Mouse (Mus musculus) intestine, embryonic 16.5 days (tissue): ENCODE data around the gene Dnah14. TPM values are rescaled to one million over a fixed set of nuclear protein-coding genes. Genes with fewer than 3 reads are reported as not detected.

ENCODE experiments used
- ATAC-seq: fragments of 200-750 bp; cut with Nextera tagmentation; 2 replicates; pipeline ENCODE4 v1.8.0; 2017; ENCODE audit warnings: moderate TSS enrichment, moderate library complexity
- H3K27ac ChIP-seq: fragments of 300-500 bp; sonication (generic); 2 replicates; pipeline ENCODE4 v1.5.1; 2014; ENCODE audit warnings: mild to moderate bottlenecking, low read length
- H3K27me3 ChIP-seq: fragments of 300-500 bp; sonication (generic); replicated peaks from 2 replicates; pipeline ENCODE4 v1.6.1; 2014; ENCODE audit warnings: low read length, control low read depth, mixed read lengths; ENCODE audit not compliant: control insufficient read depth, insufficient read depth
- H3K36me3 ChIP-seq: fragments of 300-500 bp; sonication (generic); 2 replicates; pipeline ENCODE4 v1.6.1; 2014; ENCODE audit warnings: low read length, control low read depth; ENCODE audit not compliant: control insufficient read depth, insufficient read depth
- H3K4me1 ChIP-seq: fragments of 300-500 bp; sonication (generic); 2 replicates; pipeline ENCODE4 v1.6.1; 2014; ENCODE audit warnings: low read length, control low read depth, mixed read lengths; ENCODE audit not compliant: control insufficient read depth, insufficient read depth
- H3K4me2 ChIP-seq: fragments of 300-500 bp; sonication (generic); 2 replicates; pipeline ENCODE4 v1.6.1; 2014; ENCODE audit warnings: low read depth, low read length, control low read depth
- H3K4me3 ChIP-seq: fragments of 300-500 bp; sonication (generic); 2 replicates; pipeline ENCODE4 v1.5.1; 2014; ENCODE audit warnings: mild to moderate bottlenecking, low read length
- H3K9ac ChIP-seq: fragments of 300-500 bp; sonication (generic); 2 replicates; pipeline ENCODE4 v1.6.1; 2014; ENCODE audit warnings: low read depth, low read length
- H3K9me3 ChIP-seq: fragments of 300-500 bp; sonication (generic); 2 replicates; pipeline ENCODE4 v1.6.1; 2016; ENCODE audit warnings: low read length, control low read depth; ENCODE audit not compliant: control insufficient read depth
- WGBS: fragments of 180-500 bp; shearing (Covaris S2); extraction: QIAGEN DNeasy Blood & Tissue Kit; methylation state at CpG from one replicate; pipeline ENCODE4 v1.1.7; 2014; 5-methylcytosine and 5-hydroxymethylcytosine counted together
- polyA plus RNA-seq: library from polyadenylated mRNA; unstranded; fragments of >200 nt; fragmentation: Nextera tagmentation; extraction: Ambion mirVana; gene quantifications from 2 replicates; pipeline ENCODE4 v1.2.1, GENCODE M21; 2015

Gene Dnah14
- polyA plus RNA-seq, 1 experiment from 2014 or later, result 1.2 TPM

DNA sequence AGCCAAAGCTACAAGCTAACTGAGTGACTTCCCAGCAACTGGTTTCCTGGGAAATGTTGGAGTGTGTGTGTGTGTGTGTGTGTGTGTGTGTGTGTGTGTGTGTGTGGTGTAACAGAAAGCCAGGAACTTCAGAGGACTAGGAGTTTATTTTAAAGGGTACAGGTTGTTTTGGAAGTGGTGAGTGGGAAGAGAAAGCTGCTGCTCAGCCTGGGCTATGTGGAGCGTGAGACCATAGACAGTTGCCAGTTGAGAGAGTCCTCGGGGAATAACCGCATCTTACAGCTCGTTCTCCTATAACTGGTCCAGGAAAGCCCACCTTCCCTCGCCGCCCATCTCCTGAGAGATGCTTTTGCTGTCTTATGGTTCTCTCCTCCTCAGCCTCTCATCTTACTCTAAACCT is 12.8 kb downstream of the Dnah14 start:
- no peaks in the 10 kb centered on the region for H3K36me3 ChIP-seq
- no peaks in the 10 kb centered on the region for H3K4me1 ChIP-seq
- no peak overlapping the region for H3K27ac ChIP-seq
- H3K9ac ChIP-seq, result no peak overlapping the region
- no peak for ATAC-seq
- H3K9me3 ChIP-seq, result no peaks in the 10 kb centered on the region
- H3K4me2 ChIP-seq, result no peak overlapping the region
- WGBS, result 76% methylated on average over 6 of the region's 6 CpGs
- no peak overlapping the region for H3K4me3 ChIP-seq
- H3K27me3 ChIP-seq, result no peaks in the 10 kb centered on the region

DNA sequence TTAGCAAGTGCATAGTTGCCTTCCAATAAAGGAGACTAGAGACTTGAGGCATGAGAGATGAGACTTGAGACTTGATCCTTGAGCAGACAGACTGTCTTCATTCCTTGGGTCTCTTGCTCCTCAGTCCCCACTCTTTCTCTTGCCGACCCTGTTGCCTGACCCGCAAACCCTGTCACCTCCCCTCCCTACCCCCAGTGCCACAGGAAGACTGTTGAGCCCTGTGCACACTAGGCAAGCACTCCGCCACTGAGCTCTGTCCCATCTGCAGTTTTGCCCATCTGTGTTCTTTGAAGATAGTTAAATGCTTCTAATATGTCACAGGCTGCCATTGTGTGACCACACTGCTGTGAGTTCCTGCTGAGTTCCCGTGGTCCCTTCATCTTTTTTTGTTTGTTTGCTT is 23.0 kb downstream of the Dnah14 start:
- WGBS, result 59% methylated on average over 4 of the region's 4 CpGs
- no peak overlapping the region for H3K4me2 ChIP-seq
- no peak overlapping the region for H3K4me3 ChIP-seq
- H3K27me3 ChIP-seq, result no peaks in the 10 kb centered on the region
- no peak for ATAC-seq
- H3K27ac ChIP-seq, result no peak overlapping the region
- H3K36me3 ChIP-seq, result no peaks in the 10 kb centered on the region
- H3K4me1 ChIP-seq, result no peaks in the 10 kb centered on the region
- no peaks in the 10 kb centered on the region for H3K9me3 ChIP-seq
- no peak overlapping the region for H3K9ac ChIP-seq

DNA sequence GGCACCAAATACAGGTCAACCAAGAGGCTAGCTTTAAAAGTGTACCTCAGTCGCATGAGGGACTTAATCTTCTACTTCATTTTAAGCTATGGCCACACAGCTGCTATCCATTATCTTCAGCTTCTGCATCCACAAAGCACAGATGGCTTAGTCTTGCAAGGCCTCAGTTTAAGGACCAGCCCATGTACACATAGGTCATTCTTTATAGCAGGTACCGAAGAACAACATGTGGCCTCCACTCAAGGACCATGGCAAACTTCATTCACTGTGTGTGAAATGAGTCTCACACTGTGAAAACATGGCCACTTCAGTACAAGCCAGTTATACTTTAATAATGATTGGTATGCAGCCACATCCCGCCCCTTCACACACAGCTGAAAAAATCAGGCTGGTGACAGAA is 34.8 kb downstream of the Dnah14 start:
- no peaks in the 10 kb centered on the region for H3K4me1 ChIP-seq
- H3K27ac ChIP-seq, result no peak overlapping the region
- no peak overlapping the region for H3K9ac ChIP-seq
- no peaks in the 10 kb centered on the region for H3K27me3 ChIP-seq
- H3K4me3 ChIP-seq, result no peak overlapping the region
- H3K4me2 ChIP-seq, result no peak overlapping the region
- no peaks in the 10 kb centered on the region for H3K36me3 ChIP-seq
- ATAC-seq, result no peak
- H3K9me3 ChIP-seq, result no peaks in the 10 kb centered on the region
- 76% methylated on average over 3 of the region's 3 CpGs for WGBS

DNA sequence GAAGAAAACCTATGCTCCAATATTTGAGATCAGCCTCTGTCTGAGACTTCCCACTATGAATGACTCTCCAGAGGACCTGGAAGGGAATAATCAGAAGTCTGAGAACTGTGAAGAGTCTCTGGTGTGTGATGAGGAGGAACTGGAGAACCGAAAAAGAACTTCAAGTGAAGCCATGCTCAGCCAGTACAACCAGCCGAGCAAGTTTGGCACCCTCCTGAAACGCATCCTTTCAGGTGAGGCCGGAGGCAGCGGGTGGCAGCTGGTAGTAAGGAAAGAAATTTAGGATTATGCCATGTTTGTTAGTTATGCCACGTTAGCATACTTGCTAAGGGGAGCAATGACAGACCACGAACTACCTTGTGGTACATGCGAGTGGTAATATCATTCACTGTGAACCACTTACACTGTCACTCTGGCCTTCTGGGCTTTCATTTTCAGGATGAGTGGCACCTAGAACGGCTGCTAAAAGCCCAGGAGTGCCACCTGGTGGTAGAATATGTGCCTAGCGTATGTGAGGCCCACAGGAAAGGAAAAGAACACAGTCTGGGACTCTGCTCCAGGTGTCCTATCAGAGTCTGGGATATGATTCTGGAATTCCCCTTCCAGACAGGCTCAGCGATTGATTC is 39.6 kb downstream of the Dnah14 start:
- no peak overlapping the region for H3K4me2 ChIP-seq
- no peak overlapping the region for H3K9ac ChIP-seq
- H3K4me3 ChIP-seq, result no peak overlapping the region
- H3K27ac ChIP-seq, result no peak overlapping the region
- ATAC-seq, result peak; percentile 71
- no peaks in the 10 kb centered on the region for H3K36me3 ChIP-seq
- no peaks in the 10 kb centered on the region for H3K27me3 ChIP-seq
- H3K4me1 ChIP-seq, result no peaks in the 10 kb centered on the region
- H3K9me3 ChIP-seq, result no peaks in the 10 kb centered on the region
- 39% methylated on average over 11 of the region's 11 CpGs for WGBS

DNA sequence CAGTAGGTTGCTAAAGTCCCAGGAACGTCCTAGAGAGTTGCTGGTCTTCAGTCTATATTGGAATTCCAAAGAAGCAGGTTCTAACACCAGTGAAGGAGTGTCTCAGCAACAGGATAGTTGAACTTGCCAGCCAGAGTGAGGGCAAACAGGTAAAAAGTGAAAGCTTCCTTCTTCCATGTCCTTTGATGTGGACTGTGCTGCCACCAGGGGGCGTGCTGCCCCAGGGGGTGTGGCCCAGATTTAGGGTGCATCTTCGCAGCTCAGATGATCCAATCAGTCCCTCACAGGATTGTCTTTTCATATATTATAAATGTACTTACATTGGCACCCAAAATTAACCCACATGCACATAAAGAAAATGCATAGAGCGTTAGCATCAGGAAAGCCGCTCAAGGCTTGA is 41.0 kb downstream of the Dnah14 start:
- 54% methylated on average over 5 of the region's 5 CpGs for WGBS

DNA sequence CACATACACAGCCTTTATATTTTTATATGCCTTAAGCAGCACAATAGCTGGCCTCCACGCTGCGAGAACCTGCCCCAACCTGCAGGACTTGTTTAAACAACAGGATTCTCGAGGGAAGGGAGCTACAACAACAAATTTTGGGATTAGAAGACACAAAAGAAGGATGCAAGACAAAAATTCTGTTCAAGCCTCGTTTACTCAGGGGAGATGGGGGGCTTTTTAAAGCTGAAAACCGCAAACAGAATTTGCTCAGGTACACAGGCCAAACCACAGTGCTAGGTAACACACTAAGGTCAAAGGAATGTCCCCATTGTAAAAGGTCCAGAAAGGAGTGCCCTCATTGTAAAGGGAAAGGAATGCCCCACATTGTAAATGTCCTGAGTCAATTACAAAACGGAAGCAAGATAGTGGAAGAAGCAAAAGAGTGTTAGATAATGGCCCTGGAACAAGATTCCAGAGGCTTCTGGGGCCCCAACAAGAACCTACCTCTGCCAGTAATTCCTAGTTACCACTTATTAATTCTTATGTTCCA is 46.9 kb downstream of the Dnah14 start:
- 45% methylated on average over 6 of the region's 6 CpGs for WGBS
- peak; percentile 66; the same call in 1 of the 2 replicates for ATAC-seq
- Histone ChIP-seq H3K9ac (no peak overlapping the region), H3K4me1 (no peaks in the 10 kb centered on the region), H3K27me3 (no peaks in the 10 kb centered on the region), H3K36me3 (no peaks in the 10 kb centered on the region), H3K27ac (no peak overlapping the region), H3K4me2 (no peak overlapping the region), H3K4me3 (no peak overlapping the region), H3K9me3 (no peaks in the 10 kb centered on the region)

More for the DNA sequence above, 41.0 kb downstream of the Dnah14 start:
- Histone ChIP-seq H3K27me3 (no peaks in the 10 kb centered on the region), H3K4me2 (no peak overlapping the region), H3K9ac (no peak overlapping the region), H3K4me3 (no peak overlapping the region), H3K27ac (no peak overlapping the region), H3K9me3 (no peaks in the 10 kb centered on the region), H3K4me1 (no peaks in the 10 kb centered on the region), H3K36me3 (no peaks in the 10 kb centered on the region)
- ATAC-seq, result no peak

DNA sequence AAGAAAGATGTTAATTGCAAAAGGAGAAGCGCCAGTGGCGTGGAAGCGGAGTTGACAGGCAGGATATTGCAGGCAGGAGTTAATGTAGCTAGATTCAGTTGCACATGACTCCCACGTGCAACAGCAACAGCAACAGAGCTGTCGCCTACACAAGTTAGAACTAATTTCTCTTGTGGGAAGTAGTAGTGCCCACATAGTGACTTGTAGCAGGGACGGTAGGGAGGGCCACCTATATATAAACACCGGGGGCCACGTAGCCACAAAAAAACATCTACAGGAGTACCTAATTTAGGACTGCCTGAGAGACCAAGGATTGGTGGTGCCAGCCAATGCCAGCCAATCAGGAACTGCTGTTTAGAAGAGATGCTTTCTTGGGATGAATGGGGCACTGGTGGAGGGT is 48.5 kb downstream of the Dnah14 start:
- 88% methylated on average over 8 of the region's 8 CpGs for WGBS
- Histone ChIP-seq H3K4me2 (no peak overlapping the region), H3K36me3 (no peaks in the 10 kb centered on the region), H3K4me1 (no peaks in the 10 kb centered on the region), H3K4me3 (no peak overlapping the region), H3K27me3 (no peaks in the 10 kb centered on the region), H3K9ac (no peak overlapping the region), H3K27ac (no peak overlapping the region), H3K9me3 (no peaks in the 10 kb centered on the region)
- no peak for ATAC-seq

DNA sequence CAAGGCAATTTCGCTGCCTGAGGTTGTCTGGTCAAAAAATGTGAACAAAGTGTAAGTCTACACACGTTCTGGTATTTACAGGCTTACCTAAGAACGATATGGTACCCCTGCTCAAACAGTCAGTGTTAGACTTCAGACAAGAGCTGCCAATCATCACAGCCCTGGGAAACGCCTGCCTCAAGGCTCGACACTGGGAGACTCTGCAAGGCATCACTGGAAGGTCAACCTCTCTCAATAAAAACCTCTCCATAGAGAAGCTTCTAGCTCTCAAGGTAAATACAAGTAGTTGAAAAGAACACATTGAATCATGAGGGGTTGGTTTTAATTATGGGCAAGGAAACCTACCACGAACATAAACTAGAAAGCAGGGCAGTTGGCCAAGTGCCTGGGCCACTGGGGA is 51.9 kb downstream of the Dnah14 start:
- no peak overlapping the region for H3K9ac ChIP-seq
- no peak for ATAC-seq
- H3K4me3 ChIP-seq, result no peak overlapping the region
- no peaks in the 10 kb centered on the region for H3K27me3 ChIP-seq
- no peak overlapping the region for H3K4me2 ChIP-seq
- no peaks in the 10 kb centered on the region for H3K4me1 ChIP-seq
- no peaks in the 10 kb centered on the region for H3K36me3 ChIP-seq
- 56% methylated on average over 6 of the region's 6 CpGs for WGBS
- no peak overlapping the region for H3K27ac ChIP-seq
- no peaks in the 10 kb centered on the region for H3K9me3 ChIP-seq

DNA sequence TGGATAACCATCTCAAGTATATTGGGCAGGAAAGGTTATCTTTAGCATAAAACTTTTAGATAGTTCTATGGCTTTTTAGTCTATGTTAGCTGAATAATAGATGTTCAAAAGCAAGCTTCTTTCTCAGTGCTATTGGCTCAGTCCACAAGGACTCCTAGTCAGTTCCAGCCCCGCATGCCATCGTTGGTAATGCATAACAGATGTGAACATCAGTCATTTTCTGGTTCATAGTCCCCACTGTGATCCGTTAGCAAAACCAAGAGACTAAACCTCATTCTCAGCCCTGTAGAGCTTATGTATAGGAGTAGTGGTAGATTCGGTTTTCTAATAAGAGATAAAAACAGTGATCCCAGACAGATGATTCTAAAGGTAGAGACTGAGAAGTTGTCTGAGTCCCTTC is 55.0 kb downstream of the Dnah14 start:
- no peaks in the 10 kb centered on the region for H3K36me3 ChIP-seq
- H3K9ac ChIP-seq, result no peak overlapping the region
- H3K4me2 ChIP-seq, result no peak overlapping the region
- H3K4me1 ChIP-seq, result no peaks in the 10 kb centered on the region
- 90% methylated on average over 4 of the region's 4 CpGs for WGBS
- no peak overlapping the region for H3K27ac ChIP-seq
- ATAC-seq, result no peak
- H3K4me3 ChIP-seq, result no peak overlapping the region
- no peaks in the 10 kb centered on the region for H3K27me3 ChIP-seq
- H3K9me3 ChIP-seq, result no peaks in the 10 kb centered on the region
